ENCODE assay signal across 24 mouse cellular contexts in genomic region chr11:88090293-88090692, GRCm38 (mm10).
"Had no signal": no experiment of that assay in that cellular context is flagged by ENCODE, and none has a peak within 500 bp of the region (broad histone marks: within the 10 kb centered on the region; RNA-seq: fewer than 3 reads in every experiment).

No protein-coding gene starts in this region.

- ATAC-seq: hindbrain, embryonic 16.5 days; intestine, embryonic 16.5 days; liver, embryonic 12.5 days had no signal

- H3K27me3 ChIP-seq: heart, embryonic 12.5 days; hindbrain, embryonic 12.5 days; kidney, embryonic 15.5 days; limb, embryonic 13.5 days; limb, embryonic 15.5 days had no signal

- H3K27ac ChIP-seq: gastrocnemius, adult 2 months; heart, embryonic 10.5 days; hindbrain, embryonic 10.5 days; hindbrain, embryonic 12.5 days; hindbrain, embryonic 14.5 days; kidney, embryonic 15.5 days; kidney, postnatal 0 days; limb, embryonic 13.5 days; limb, embryonic 15.5 days; liver, embryonic 12.5 days had no signal

- DNase-seq: gastrocnemius, adult 2 months; gastrocnemius, postnatal 10 days; gastrocnemius, postnatal 25 days; heart, adult 18-20 months; heart, postnatal 10 days; heart, postnatal 4 days; kidney, adult 11 months; kidney, adult 2 months; kidney, adult 9 months; kidney, postnatal 14 days; kidney, postnatal 36 days; left cerebral cortex, postnatal 4 days had no signal

- H3K9ac ChIP-seq: heart, embryonic 12.5 days; hindbrain, embryonic 12.5 days; hindbrain, embryonic 14.5 days; kidney, embryonic 15.5 days; limb, embryonic 13.5 days; limb, embryonic 15.5 days; liver, embryonic 12.5 days had no signal

- H3K36me3 ChIP-seq: heart, embryonic 10.5 days; hindbrain, embryonic 12.5 days; kidney, embryonic 15.5 days; limb, embryonic 13.5 days; limb, embryonic 15.5 days; liver, embryonic 12.5 days had no signal

- H3K4me3 ChIP-seq: gastrocnemius, adult 2 months; heart, embryonic 10.5 days; heart, embryonic 12.5 days; hindbrain, embryonic 10.5 days; hindbrain, embryonic 12.5 days; kidney, embryonic 15.5 days; limb, embryonic 13.5 days; limb, embryonic 15.5 days; liver, embryonic 12.5 days had no signal

- H3K9me3 ChIP-seq: heart, embryonic 10.5 days; heart, embryonic 12.5 days; hindbrain, embryonic 10.5 days; hindbrain, embryonic 12.5 days; kidney, embryonic 15.5 days; limb, embryonic 13.5 days; limb, embryonic 15.5 days; liver, embryonic 12.5 days had no signal

- H3K4me2 ChIP-seq: heart, embryonic 12.5 days; hindbrain, embryonic 12.5 days; hindbrain, embryonic 14.5 days; kidney, embryonic 15.5 days; limb, embryonic 13.5 days; limb, embryonic 15.5 days; liver, embryonic 12.5 days had no signal
